Mouse (Mus musculus): Measurements from ENCODE around the gene Rdh5. TPM values are rescaled to one million over a fixed set of nuclear protein-coding genes. Genes with fewer than 3 reads are reported as not detected.

The Rdh5 gene
- polyA plus RNA-seq, 1 experiment from 2014 or later = 0.92 TPM

DNA sequence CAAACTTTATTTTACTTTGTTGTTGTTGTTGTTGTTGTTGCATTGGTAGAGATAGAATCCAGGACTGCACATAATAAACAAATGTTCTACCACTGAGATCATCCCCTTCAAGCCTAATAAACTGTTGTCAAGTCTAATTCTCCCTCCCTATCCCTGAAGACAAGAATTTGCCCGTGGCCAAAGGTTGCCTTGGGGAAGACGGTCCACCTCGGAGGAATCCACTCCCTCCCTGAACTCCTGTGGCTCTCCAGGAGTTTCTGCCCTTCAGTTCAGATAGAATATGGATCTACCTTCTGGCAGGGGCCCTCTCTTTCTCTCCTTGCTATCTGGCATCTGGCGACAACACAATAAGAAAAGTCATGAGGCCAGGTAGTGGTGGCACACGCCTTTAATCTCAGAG lies 17.9 kb downstream of the Rdh5 start:
- H3K79me2 ChIP-seq (ENCODE audit: inconsistent target) = peaks cover 4% of the 10 kb centered on the region; the same call in 1 of the 2 replicates
- 91% methylated on average over 5 of the region's 5 CpGs for WGBS (ENCODE audit: missing documents)
- H3K36me3 ChIP-seq (ENCODE audit: inconsistent target) = no peaks in the 10 kb centered on the region

DNA sequence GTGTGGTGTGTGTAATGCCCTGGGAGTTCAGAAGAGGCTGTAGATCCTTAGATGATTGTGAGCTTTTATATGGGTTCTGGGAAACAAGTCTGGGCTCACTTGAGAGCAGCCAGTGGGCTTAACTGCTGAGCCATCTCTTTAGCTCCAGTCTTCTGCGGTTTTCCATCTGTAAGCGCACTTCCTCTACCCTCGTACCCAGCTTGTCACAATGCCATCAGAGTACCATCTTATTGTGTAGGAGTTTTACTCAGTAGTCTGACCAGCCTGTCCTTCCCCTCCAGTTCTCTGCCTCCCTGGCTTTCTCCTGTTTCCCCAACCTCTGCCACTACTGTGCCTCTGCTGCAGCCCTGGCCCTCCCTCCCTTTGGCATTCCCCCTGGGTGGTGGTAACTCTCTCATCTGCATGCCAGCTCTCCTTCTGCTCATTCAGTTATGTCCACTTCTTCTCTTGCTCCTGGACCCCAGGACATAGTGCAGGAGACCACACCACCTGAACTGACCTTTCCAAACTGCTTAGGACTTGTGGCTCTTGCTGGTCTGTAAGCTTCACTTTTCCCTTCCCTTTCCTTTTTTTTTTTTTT lies 20.2 kb downstream of the Rdh5 start:
- H3K36me3 ChIP-seq (ENCODE audit: inconsistent target) = no peaks in the 10 kb centered on the region
- no peaks in the 10 kb centered on the region for H3K79me2 ChIP-seq (ENCODE audit: inconsistent target)
- H3K4me3 ChIP-seq (ENCODE audit: inconsistent target) = no peak overlapping the region
- peak overlapping the region; percentile 66 for H3K27ac ChIP-seq
- 13% methylated on average over 3 of the region's 3 CpGs for WGBS (ENCODE audit: missing documents)

More for the DNA sequence above, 17.9 kb downstream of the Rdh5 start:
- Histone ChIP-seq H3K27ac (no peak overlapping the region), H3K4me3 (ENCODE audit: inconsistent target) (no peak overlapping the region)

- Histone ChIP-seq H3K4me3 (ENCODE audit: inconsistent target) (no peak overlapping the region), H3K36me3 (ENCODE audit: inconsistent target) (no peaks in the 10 kb centered on the region), H3K27ac (peak overlapping the region; percentile 66), H3K79me2 (ENCODE audit: inconsistent target) (no peaks in the 10 kb centered on the region)
- 57% methylated on average over 1 of the region's 1 CpGs for WGBS (ENCODE audit: missing documents)
These were observed 21.3 kb downstream of the Rdh5 start for GRCm38 (mm10) chr10:128901409-128901808.

DNA sequence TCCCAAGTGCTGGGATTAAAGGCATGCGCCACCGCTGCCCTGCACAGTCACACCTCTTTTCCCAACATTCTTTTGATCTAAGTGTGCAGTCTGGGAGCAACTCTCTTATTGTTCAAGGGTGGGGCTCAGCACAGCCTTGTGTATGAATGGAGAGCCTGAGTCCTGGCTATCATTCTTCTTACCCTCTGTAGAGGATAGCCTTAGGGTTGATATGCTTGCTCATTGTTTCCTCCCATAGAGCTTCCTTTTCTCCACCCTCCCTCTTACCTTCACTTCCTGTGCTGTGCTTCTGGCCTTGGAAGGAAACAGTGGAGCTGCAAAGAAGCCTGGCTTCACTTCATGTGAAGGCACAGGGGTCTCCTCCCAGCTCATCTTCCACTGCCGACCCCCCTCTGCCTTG lies 22.0 kb downstream of the Rdh5 start, which contains the start of gene Cd63:
TSS of gene Cd63 (plus strand) at position 292 of the 400 bp plus-strand sequence.
- H3K27ac ChIP-seq = peak within 1 kb of the TSS; percentile 66
- 87% methylated on average over 3 of the region's 3 CpGs for WGBS (ENCODE audit: missing documents)

DNA sequence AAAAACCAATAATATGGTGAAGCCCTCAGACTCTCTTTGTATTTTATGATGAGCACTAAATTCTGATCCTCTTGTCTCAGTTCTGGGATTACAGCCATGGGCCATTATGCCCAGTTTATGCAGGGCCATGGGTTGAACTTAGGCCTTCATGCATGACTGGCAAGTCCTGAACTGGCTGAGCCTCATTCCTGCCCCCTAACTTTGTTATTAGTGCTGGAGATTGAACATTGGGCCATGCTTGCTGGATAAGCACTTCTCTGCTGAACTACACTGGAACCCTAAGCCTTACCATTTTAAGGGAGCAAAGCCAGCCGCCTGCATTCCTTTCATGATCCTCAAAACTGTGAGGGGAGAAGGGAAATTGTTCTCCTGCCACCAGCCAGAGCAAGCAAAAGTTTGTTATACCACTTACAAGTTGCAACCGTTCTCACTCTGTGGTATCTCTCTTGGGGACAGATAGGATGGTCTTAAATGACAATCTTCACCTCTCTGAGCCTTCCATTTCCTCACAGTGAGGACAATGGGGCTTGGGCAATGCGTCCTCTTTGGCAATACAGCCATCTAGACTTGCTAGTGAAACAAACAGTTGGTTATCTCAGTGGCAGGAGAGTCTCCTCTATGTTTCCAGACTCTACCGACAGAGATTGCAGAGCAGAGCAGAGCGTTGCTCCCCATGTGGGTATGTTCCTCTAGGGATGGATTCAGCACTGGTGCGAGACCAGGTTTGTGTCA lies 22.8 kb downstream of the Rdh5 start:
- 74% methylated on average over 6 of the region's 6 CpGs for WGBS (ENCODE audit: missing documents)
- H3K4me3 ChIP-seq (ENCODE audit: inconsistent target) = no peak overlapping the region

More for the DNA sequence above, 22.0 kb downstream of the Rdh5 start, which contains the start of gene Cd63:
- no peak within 1 kb of the TSS for H3K4me3 ChIP-seq (ENCODE audit: inconsistent target)
- H3K79me2 ChIP-seq (ENCODE audit: inconsistent target) = no peaks in the 10 kb centered on the region
- H3K36me3 ChIP-seq (ENCODE audit: inconsistent target) = no peaks in the 10 kb centered on the region

DNA sequence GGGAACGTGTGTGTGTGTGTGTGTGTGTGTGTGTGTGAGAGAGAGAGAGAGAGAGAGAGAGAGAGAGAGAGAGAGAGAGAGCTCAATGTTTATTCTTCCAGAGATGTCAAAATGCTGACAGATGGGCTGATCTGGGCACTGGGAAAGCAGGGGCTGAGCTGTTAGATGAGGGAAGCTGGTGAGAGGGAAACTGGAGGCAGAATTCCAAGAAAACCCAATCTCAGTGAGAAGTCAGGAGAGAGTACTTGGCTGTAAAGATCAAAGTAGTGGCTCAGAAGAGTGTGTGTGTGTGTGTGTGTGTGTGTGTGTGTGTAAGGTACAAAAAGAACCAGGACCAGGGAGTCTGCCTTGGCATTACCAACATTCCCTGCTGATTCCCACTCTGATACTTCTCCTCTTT lies 25.2 kb downstream of the Rdh5 start:
- H3K36me3 ChIP-seq (ENCODE audit: inconsistent target) = no peaks in the 10 kb centered on the region
- 33% methylated on average over 1 of the region's 1 CpGs for WGBS (ENCODE audit: missing documents)
- no peaks in the 10 kb centered on the region for H3K79me2 ChIP-seq (ENCODE audit: inconsistent target)
- H3K27ac ChIP-seq = no peak overlapping the region
- H3K4me3 ChIP-seq (ENCODE audit: inconsistent target) = no peak overlapping the region

More for the DNA sequence above, 22.8 kb downstream of the Rdh5 start:
- Histone ChIP-seq H3K79me2 (ENCODE audit: inconsistent target) (no peaks in the 10 kb centered on the region), H3K36me3 (ENCODE audit: inconsistent target) (no peaks in the 10 kb centered on the region), H3K27ac (no peak overlapping the region)

- Histone ChIP-seq H3K36me3 (ENCODE audit: inconsistent target) (no peaks in the 10 kb centered on the region), H3K79me2 (ENCODE audit: inconsistent target) (no peaks in the 10 kb centered on the region), H3K27ac (no peak overlapping the region), H3K4me3 (ENCODE audit: inconsistent target) (no peak overlapping the region)
- 40% methylated on average over 1 of the region's 1 CpGs for WGBS (ENCODE audit: missing documents)
These were observed 25.9 kb downstream of the Rdh5 start for GRCm38 (mm10) chr10:128896807-128897206.

- WGBS (ENCODE audit: missing documents) = 15% methylated on average over 17 of the region's 17 CpGs
- Histone ChIP-seq H3K4me3 (ENCODE audit: inconsistent target) (no peak overlapping the region), H3K27ac (no peak overlapping the region), H3K79me2 (ENCODE audit: inconsistent target) (no peaks in the 10 kb centered on the region), H3K36me3 (ENCODE audit: inconsistent target) (no peaks in the 10 kb centered on the region)
These were observed 26.6 kb downstream of the Rdh5 start for GRCm38 (mm10) chr10:128895952-128896693.

DNA sequence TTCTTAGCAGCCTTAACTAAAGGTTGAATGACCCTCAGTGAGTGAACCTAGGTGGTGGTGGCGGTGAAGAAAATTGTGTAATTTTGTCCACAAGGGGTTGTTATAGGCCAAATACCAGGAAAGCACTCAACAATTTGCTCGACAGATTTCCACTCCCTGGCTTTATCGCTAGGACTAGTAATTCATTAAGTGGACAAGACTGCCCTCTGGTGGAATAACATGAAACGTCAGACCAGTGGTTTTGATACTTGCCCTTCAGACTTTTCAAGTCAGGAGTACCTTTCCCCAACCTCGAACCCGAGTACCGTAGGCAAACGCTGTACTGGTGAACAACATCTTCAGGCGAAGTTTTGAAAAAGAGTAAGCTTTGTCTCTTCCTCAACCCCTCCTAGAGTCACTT lies 27.3 kb downstream of the Rdh5 start:
- no peaks in the 10 kb centered on the region for H3K79me2 ChIP-seq (ENCODE audit: inconsistent target)
- H3K4me3 ChIP-seq (ENCODE audit: inconsistent target) = no peak overlapping the region
- no peaks in the 10 kb centered on the region for H3K36me3 ChIP-seq (ENCODE audit: inconsistent target)
- no peak overlapping the region for H3K27ac ChIP-seq
- WGBS (ENCODE audit: missing documents) = 1% methylated on average over 9 of the region's 9 CpGs

DNA sequence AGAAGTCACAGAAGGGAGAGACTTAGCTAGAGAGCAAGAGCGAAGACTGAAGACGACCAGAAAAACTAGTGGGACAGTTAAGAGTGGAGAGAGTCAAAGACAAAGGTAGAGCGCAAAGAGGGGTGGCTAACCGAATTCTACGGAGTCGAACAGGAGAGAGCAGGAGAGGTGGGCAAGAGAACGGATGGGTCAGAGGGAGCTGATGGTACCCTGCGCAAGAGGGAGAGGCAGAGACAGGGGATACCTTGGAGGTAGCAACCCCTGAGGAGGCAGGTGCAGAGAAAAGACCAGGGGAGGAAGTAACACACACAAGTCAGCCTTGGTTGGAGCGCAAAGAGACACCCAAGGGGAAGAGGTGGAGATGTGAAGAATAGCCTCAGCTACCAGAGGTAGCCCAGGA lies 30.4 kb downstream of the Rdh5 start:
- Histone ChIP-seq H3K36me3 (ENCODE audit: inconsistent target) (no peaks in the 10 kb centered on the region), H3K27ac (no peak overlapping the region), H3K4me3 (ENCODE audit: inconsistent target) (no peak overlapping the region), H3K79me2 (ENCODE audit: inconsistent target) (no peaks in the 10 kb centered on the region)
- WGBS (ENCODE audit: missing documents) = 8% methylated on average over 8 of the region's 9 CpGs

GRCm38 (mm10) chr10:128891296-128892094 lies 31.2 kb downstream of the Rdh5 start, which contains the start of gene Gdf11:
Gene Gdf11, minus strand, starts transcription at chr10:128891718.
- H3K79me2 ChIP-seq (ENCODE audit: inconsistent target) = no peaks in the 10 kb centered on the region
- no peak within 1 kb of the TSS for H3K27ac ChIP-seq
- peak within 1 kb of the TSS; percentile 10; the same call in 1 of the 2 replicates for H3K4me3 ChIP-seq (ENCODE audit: inconsistent target)
- under 1% methylated on average over 51 of the region's 89 CpGs for WGBS (ENCODE audit: missing documents)
- H3K36me3 ChIP-seq (ENCODE audit: inconsistent target) = no peaks in the 10 kb centered on the region

DNA sequence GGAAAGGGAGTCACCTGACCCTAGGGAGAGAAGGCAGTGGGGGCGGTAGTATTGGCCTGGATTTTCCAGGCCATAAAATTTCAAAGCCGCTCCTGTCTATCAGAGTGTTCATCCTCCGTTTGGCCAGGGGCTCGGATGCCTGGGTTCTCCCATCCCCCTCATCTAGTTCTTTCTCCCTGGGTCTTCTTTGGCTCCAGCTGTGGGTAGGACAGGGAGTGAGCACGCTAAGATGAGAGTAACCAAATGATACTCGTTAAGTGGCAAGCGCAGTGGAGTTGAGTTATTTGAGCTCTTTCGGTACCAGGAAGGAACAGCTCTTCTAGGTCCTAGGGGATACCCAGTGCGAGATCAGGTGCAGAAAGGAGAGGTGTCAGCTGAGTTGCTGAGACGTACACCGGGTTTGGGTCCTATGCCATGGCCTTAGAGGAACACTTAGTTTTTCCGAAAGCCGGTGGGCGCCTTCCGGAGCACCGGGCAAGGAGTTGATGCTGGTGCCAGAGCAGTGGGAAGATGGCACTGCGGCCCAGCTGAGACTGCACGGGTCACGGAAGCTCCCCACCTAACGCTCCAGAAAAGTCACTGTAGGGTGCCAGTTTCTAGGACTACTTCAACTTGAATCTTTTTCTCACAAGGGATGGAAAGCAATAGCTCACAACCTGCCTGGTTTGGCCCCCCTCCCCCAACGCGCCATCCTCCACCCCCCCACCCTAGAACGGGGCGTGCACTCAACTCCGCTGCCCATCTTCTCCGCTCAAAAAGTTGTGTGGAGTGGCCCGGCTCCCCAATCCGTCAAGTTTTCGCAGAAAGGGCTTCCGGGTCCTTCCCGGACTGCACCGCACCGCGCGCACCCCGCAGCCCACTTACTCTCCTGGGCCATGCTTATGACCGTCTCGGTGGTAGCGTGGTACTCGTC lies 32.0 kb downstream of the Rdh5 start:
- Histone ChIP-seq H3K79me2 (ENCODE audit: inconsistent target) (no peaks in the 10 kb centered on the region), H3K36me3 (ENCODE audit: inconsistent target) (no peaks in the 10 kb centered on the region), H3K27ac (no peak overlapping the region), H3K4me3 (ENCODE audit: inconsistent target) (peak overlapping the region; percentile 10; the same call in 1 of the 2 replicates)
- 8% methylated on average over 40 of the region's 40 CpGs for WGBS (ENCODE audit: missing documents)

DNA sequence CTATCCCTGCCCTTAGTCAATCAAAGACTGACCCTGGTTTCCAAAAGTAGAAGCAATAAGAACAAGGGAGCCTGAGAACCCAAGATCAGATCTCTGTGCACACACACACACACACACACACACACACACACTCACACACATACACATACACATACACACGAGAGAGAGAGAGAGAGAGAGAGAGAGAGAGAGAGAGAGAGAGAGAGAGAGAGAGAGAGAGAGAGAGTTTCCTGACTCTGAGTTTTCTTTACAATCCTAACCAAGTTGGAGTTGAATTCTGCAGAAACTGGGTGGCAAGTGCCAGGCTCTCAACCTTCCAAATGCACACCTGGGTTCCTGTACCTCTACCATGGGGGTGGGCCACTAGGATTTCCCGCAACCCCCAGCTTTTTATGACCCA lies 32.8 kb downstream of the Rdh5 start:
- H3K79me2 ChIP-seq (ENCODE audit: inconsistent target) = no peaks in the 10 kb centered on the region
- no peak overlapping the region for H3K4me3 ChIP-seq (ENCODE audit: inconsistent target)
- H3K27ac ChIP-seq = no peak overlapping the region
- H3K36me3 ChIP-seq (ENCODE audit: inconsistent target) = no peaks in the 10 kb centered on the region
- 60% methylated on average over 2 of the region's 2 CpGs for WGBS (ENCODE audit: missing documents)
